Mouse (Mus musculus): ENCODE data around the gene Brd7.

DNA sequence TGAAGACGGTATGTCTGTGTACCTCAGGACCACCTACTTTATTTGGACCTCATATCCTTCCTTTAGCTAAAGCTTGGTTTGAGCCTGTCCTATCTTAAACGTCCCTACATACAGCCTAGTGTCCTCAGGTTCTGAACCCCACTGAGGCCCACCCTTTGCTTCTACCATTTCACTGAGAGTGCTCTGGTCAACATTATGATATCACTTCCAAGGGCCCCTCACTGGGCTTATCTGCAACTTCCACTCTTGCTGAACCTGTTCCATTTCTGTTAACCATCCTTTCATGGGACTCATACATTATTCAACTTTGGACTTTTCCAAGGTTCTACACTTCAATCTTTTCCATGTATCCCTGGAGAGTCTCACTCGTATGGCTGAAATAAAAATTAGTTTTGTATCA, 27.0 kb downstream of the Brd7 start:
- TF ChIP-seq POLR2A (IDR thresholded peaks at IDR 0.05; ENCODE audit: insufficient read depth, low read length) (no peak), CTCF (IDR thresholded peaks at IDR 0.05; ENCODE audit: low read depth, low read length) (no peak)

Data from ES-Bruce4 (cell line).